Mouse (Mus musculus) stomach, postnatal 0 days (tissue): ENCODE data around the gene Rnh1. TPM values are rescaled to one million over a fixed set of nuclear protein-coding genes. Genes with fewer than 3 reads are reported as not detected.

ENCODE experiments used
- ATAC-seq: fragments of 200-750 bp; cut with Nextera tagmentation; 2 replicates; pipeline ENCODE4 v1.8.0; 2017; ENCODE audit not compliant: low FRiP score, low TSS enrichment
- DNase-seq: peaks from one replicate; pipeline ENCODE4 v3.0.0-alpha.2; 2016; ENCODE audit warnings: low spot score
- H3K27ac ChIP-seq: fragments of 300-500 bp; sonication (generic); replicated peaks from 2 replicates; pipeline ENCODE4 v1.5.1; 2014; ENCODE audit warnings: mild to moderate bottlenecking, control low read depth
- H3K27me3 ChIP-seq: fragments of 300-500 bp; sonication (generic); 2 replicates; pipeline ENCODE4 v1.6.1; 2014; ENCODE audit warnings: low read length; ENCODE audit not compliant: control insufficient read depth, insufficient read depth
- H3K36me3 ChIP-seq: fragments of 300-500 bp; sonication (generic); 2 replicates; pipeline ENCODE4 v1.6.1; 2014; ENCODE audit warnings: low read length, mixed read lengths; ENCODE audit not compliant: control insufficient read depth, insufficient read depth
- H3K4me1 ChIP-seq: fragments of 300-500 bp; sonication (generic); replicated peaks from 2 replicates; pipeline ENCODE4 v1.6.1; 2014; ENCODE audit warnings: antibody characterized with exemption; ENCODE audit not compliant: control insufficient read depth, insufficient read depth
- H3K4me2 ChIP-seq: fragments of 300-500 bp; sonication (generic); replicated peaks from 2 replicates; pipeline ENCODE4 v1.6.1; 2014; ENCODE audit warnings: low read depth, mild to moderate bottlenecking, control low read depth, moderate library complexity
- H3K4me3 ChIP-seq: fragments of 300-500 bp; sonication (generic); 2 replicates; pipeline ENCODE4 v1.5.1; 2014; ENCODE audit warnings: low read depth, low read length, control low read depth
- H3K9ac ChIP-seq: fragments of 300-500 bp; sonication (generic); 2 replicates; pipeline ENCODE4 v1.6.1; 2014; ENCODE audit warnings: mild to moderate bottlenecking, low read length, control low read depth, mixed read lengths
- H3K9me3 ChIP-seq: fragments of 300-500 bp; sonication (generic); 2 replicates; pipeline ENCODE4 v1.6.1; 2016; ENCODE audit warnings: low read length; ENCODE audit not compliant: control insufficient read depth
- CTCF ChIP-seq: IDR thresholded peaks from 2 replicates; pipeline ENCODE4 v1.5.1; 2016; ENCODE audit warnings: antibody characterized with exemption, low read depth, mild to moderate bottlenecking, moderate library complexity
- EP300 ChIP-seq: optimal IDR thresholded peaks from 2 replicates; pipeline ENCODE3; 2016; ENCODE audit warnings: antibody characterized with exemption
- WGBS: fragments of 180-500 bp; shearing (Covaris S2); extraction: QIAGEN DNeasy Blood & Tissue Kit; methylation state at CpG from one replicate; pipeline ENCODE4 v1.1.7; 2014; 5-methylcytosine and 5-hydroxymethylcytosine counted together
- polyA plus RNA-seq: library from polyadenylated mRNA; unstranded; fragments of >200 nt; fragmentation: Nextera tagmentation; extraction: Ambion mirVana; gene quantifications from 2 replicates; pipeline ENCODE4 v1.2.1, GENCODE M21; 2015

The Rnh1 gene
- polyA plus RNA-seq, 1 experiment from 2014 or later: 216 TPM

DNA sequence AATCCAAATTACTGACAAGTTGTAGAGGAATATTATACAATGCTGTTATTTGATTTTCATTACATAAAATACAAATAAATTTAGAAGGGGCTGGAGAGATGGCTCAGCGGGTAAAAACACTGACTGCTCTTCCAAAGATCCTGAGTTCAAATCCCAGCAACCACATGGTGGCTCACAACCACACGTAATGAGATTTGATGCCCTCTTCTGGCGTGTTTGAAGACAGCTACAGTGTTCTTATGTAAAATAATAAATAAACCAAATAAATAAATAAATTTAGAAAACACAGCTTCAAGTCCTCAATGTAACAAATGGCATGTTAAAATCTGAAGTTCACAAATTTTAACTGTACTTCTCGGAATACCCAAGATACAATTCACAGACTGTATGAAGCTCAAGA, 2.4 kb upstream of the Rnh1 start:
- WGBS: 90% methylated on average over 4 of the region's 4 CpGs
- no peak for DNase-seq
- Histone ChIP-seq H3K27me3 (no peaks in the 10 kb centered on the region), H3K9me3 (no peaks in the 10 kb centered on the region), H3K4me2 (no peak overlapping the region), H3K4me3 (no peak overlapping the region), H3K27ac (no peak overlapping the region), H3K4me1 (no peaks in the 10 kb centered on the region), H3K9ac (no peak overlapping the region), H3K36me3 (no peaks in the 10 kb centered on the region)
- TF ChIP-seq CTCF (peak; percentile 39), EP300 (no peak)
- ATAC-seq: no peak

DNA sequence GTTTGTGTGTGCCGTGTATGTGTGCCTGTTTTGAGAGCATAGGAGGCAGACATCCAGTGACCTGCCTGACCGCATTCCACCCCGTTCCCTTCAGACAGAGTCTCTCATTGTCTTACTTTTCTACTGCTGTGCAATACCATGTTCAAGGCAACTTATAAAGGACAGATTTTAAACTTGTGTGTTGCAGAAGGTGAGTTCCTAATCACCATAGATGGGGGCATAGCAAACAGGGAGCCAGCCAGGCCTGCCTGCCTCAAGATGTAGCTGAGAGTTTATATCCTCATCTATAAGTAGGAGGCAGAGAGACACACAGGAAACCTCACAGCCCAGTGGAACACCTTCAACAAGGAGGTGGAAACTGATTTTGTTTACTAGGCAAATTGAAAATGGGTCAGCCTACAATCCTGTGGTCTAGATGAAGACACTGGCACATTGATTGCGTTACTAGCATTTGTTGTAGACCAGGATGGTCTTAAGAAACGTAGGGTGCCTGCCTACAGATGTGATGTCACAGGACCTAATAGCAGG, 730 bp upstream of the Rnh1 start:
- Histone ChIP-seq H3K27me3 (no peaks in the 10 kb centered on the region), H3K4me3 (peak overlapping the region; percentile 51), H3K4me1 (0 out of 2 replicates have a peak, but pooled peaks cover 2% of the 10 kb centered on the region), H3K9ac (peak overlapping the region; percentile 81; the same call in 1 of the 2 replicates), H3K36me3 (no peaks in the 10 kb centered on the region), H3K27ac (peak overlapping the region; percentile 93), H3K9me3 (no peaks in the 10 kb centered on the region), H3K4me2 (peak overlapping the region; percentile 63)
- TF ChIP-seq CTCF (no peak), EP300 (no peak)
- DNase-seq: no peak
- WGBS: 60% methylated on average over 5 of the region's 5 CpGs
- ATAC-seq: no peak

DNA sequence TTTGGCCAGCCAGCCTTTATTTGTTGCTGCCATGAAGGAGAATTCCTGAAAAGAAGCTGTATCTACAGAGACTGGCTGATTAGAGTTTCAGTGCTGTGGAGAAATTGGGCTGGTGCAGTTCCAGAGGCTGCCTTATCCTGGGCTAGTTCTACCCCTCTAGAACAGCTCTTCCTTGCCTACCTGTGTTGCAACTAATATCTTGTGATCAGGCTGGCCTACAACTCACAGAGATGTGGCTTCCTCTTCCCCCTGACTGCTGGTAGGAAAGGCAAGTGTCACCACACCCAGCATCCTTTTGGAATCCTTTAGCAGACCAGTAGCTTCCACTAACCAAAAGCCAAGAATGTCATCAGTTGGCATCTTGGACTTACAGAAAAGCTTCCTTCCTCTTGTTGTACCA, 2.8 kb downstream of the Rnh1 start:
- Histone ChIP-seq H3K36me3 (peaks cover 5% of the 10 kb centered on the region; the same call in 1 of the 2 replicates), H3K4me3 (no peak overlapping the region), H3K9me3 (no peaks in the 10 kb centered on the region), H3K27me3 (no peaks in the 10 kb centered on the region), H3K4me2 (no peak overlapping the region), H3K27ac (peak overlapping the region; percentile 93), H3K9ac (no peak overlapping the region), H3K4me1 (peaks cover 9% of the 10 kb centered on the region)
- no peak for TF ChIP-seq CTCF
- DNase-seq: no peak
- ATAC-seq: no peak

DNA sequence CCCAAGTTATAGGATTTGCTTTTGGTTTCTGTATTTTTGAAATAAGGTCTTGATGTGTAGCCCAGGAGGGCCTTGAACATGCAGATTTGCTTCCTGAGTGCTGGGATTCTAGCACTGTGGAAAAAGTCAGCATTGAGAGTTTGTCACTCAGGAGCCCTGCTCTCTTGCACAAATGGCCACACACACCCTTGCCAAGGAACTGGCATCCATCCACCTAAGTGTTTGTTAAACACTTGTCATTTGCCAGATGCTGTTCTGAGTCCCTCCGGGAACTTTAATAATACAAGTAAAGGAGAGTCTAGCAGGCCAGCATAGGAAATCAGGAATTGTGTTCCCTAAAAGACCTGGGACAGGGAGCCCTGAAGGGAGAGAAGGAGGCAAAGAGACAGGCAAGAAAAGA, 3.4 kb downstream of the Rnh1 start:
- 18% methylated on average over 1 of the region's 1 CpGs for WGBS
- Histone ChIP-seq H3K27ac (peak overlapping the region; percentile 93), H3K9ac (0 out of 2 replicates have a peak overlapping the region, but pooled peaks have one; percentile 27), H3K4me2 (peak overlapping the region; percentile 74; the same call in 1 of the 2 replicates), H3K4me1 (peaks cover 9% of the 10 kb centered on the region), H3K27me3 (no peaks in the 10 kb centered on the region), H3K4me3 (no peak overlapping the region), H3K9me3 (no peaks in the 10 kb centered on the region), H3K36me3 (peaks cover 5% of the 10 kb centered on the region; the same call in 1 of the 2 replicates)
- ATAC-seq: no peak
- TF ChIP-seq EP300: no peak
- no peak for TF ChIP-seq CTCF
- DNase-seq: no peak

DNA sequence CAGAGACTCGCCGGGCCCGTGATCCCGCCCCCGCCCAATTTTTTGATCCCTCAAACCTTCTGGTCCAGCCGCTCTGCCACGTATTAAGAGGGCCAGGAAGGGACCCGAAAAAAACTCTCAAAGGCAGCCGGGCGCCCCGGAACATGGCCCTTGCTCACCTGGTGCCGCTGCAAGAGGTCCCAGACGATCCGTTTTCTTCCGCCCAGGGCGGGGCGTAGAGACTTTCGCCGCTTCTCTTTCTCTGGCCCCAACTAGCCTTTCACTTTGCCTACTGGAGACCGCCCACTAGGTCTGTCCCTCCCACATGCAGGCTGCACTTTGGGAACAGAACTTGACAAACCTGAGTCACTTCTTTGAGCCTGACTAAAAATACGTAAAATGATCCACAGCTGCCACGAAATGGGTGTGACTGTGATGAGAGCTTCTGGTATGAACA, 4.1 kb downstream of the Rnh1 start:
- ATAC-seq (peak; percentile 50), DNase-seq (peak; percentile 86)
- H3K4me3 ChIP-seq: peak overlapping the region; percentile 59
- peak overlapping the region; percentile 93 for H3K27ac ChIP-seq
- TF ChIP-seq CTCF: no peak
- TF ChIP-seq EP300: peak; percentile 60
- WGBS: under 1% methylated on average over 22 of the region's 22 CpGs
- H3K9me3 ChIP-seq: no peaks in the 10 kb centered on the region
- no peaks in the 10 kb centered on the region for H3K27me3 ChIP-seq
- peaks cover 9% of the 10 kb centered on the region for H3K4me1 ChIP-seq
- H3K4me2 ChIP-seq: peak overlapping the region; percentile 74
- H3K9ac ChIP-seq: peak overlapping the region; percentile 76
- peaks cover 11% of the 10 kb centered on the region; the same call in 1 of the 2 replicates for H3K36me3 ChIP-seq

DNA sequence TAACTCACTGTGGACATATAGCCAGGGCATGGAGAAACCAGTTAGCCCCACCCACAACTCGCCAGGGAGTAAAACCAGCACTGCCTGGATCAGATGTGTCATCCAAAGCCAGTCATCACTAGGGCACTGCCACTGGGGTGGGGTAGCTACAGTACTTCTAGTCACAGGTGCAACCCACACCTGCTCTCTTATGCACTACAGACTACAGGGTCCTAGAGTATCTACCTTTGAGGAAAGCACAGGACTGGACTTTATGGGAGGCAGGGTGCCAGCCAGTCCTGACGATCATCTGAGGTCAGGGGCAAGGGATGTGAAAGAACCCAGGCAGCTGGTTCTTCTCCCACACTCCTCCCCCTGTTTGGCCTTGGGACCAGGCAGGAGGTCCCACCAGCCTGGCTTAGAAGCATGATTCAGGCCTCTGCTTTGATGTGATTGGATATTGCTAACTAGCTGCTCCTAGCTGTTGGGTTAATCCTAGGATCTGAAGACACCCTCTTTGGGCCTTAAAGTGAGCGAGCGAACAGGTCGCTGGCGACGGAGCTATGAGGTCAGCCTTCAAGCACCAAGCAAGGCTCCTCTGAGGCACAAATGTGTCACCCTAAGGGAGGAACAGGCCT, 4.6 kb downstream of the Rnh1 start:
- peak; percentile 79 for DNase-seq
- peak overlapping the region; percentile 76 for H3K9ac ChIP-seq
- H3K36me3 ChIP-seq: peaks cover 14% of the 10 kb centered on the region
- H3K4me3 ChIP-seq: peak overlapping the region; percentile 59
- no peaks in the 10 kb centered on the region for H3K9me3 ChIP-seq
- TF ChIP-seq EP300 (no peak), CTCF (no peak)
- 6% methylated on average over 7 of the region's 7 CpGs for WGBS
- no peaks in the 10 kb centered on the region for H3K27me3 ChIP-seq
- H3K4me2 ChIP-seq: peak overlapping the region; percentile 74
- H3K27ac ChIP-seq: peak overlapping the region; percentile 93
- peak; percentile 63 for ATAC-seq
- H3K4me1 ChIP-seq: peaks cover 9% of the 10 kb centered on the region
